Mouse (Mus musculus) regulatory T cell (primary cell): ENCODE measurements around the gene Zbtb5.
"Not testable (repeated sequence)": the region's sequence is repeated elsewhere in the genome, so short reads cannot be mapped to it uniquely, and the experiment has no call there.

Source experiments
- in situ Hi-C: fragments of 300-600 bp; cut with MboI, MseI; formaldehyde crosslinking; loops from one replicate; pipeline ENCODE4 v1.15.1; 2025; ENCODE audit warnings: high pct_unique_total_duplicates

Zbtb5 gene

GRCm38 (mm10) chr4:45012105-45012975 lies at the start of gene Zbtb5:
Zbtb5 (minus strand) TSS chr4:45012412.
- in situ Hi-C loops, result loop anchor here (5.0 kb wide), 1 partner anchor 40 kb away; no protein-coding TSS in a partner anchor

- in situ Hi-C loops, result no loop called here
Measured at GRCm38 (mm10) chr4:45055451-45055850, 43.2 kb upstream of the Zbtb5 start.

GRCm38 (mm10) chr4:45054862-45055261 lies 42.6 kb upstream of the Zbtb5 start:
- in situ Hi-C loops, result no loop called here

GRCm38 (mm10) chr4:45047956-45048355 lies 35.7 kb upstream of the Zbtb5 start:
- in situ Hi-C loops, result loop anchor here (10.0 kb wide), 1 partner anchor 953 kb away; no protein-coding TSS in a partner anchor

- in situ Hi-C loops, result loop anchor here (10.0 kb wide), 1 partner anchor 953 kb away; no protein-coding TSS in a partner anchor
Measured at GRCm38 (mm10) chr4:45047286-45047887, 35.2 kb upstream of the Zbtb5 start.

- in situ Hi-C loops, result loop anchor here (10.0 kb wide), 1 partner anchor 952 kb away; no protein-coding TSS in a partner anchor
Measured at GRCm38 (mm10) chr4:45046679-45047078, 34.5 kb upstream of the Zbtb5 start.

GRCm38 (mm10) chr4:45040795-45041194 lies 28.6 kb upstream of the Zbtb5 start:
- in situ Hi-C loops, result loop anchor here (10.0 kb wide), 1 partner anchor 946 kb away; no protein-coding TSS in a partner anchor

GRCm38 (mm10) chr4:45039546-45039945 lies 27.3 kb upstream of the Zbtb5 start:
- in situ Hi-C loops, result not testable (repeated sequence)

GRCm38 (mm10) chr4:45038879-45039278 lies 26.7 kb upstream of the Zbtb5 start:
- in situ Hi-C loops, result not testable (repeated sequence)

GRCm38 (mm10) chr4:45037455-45038410 lies 25.5 kb upstream of the Zbtb5 start:
- in situ Hi-C loops, result no loop called here

- in situ Hi-C loops, result no loop called here
Measured at GRCm38 (mm10) chr4:45036571-45036970, 24.4 kb upstream of the Zbtb5 start.

GRCm38 (mm10) chr4:45036048-45036447 lies 23.8 kb upstream of the Zbtb5 start:
- in situ Hi-C loops, result no loop called here

GRCm38 (mm10) chr4:45034693-45035628 lies 22.7 kb upstream of the Zbtb5 start:
- in situ Hi-C loops, result no loop called here

GRCm38 (mm10) chr4:45032586-45032985 lies 20.4 kb upstream of the Zbtb5 start:
- in situ Hi-C loops, result no loop called here

- in situ Hi-C loops, result no loop called here
Measured at GRCm38 (mm10) chr4:45026459-45026858, 14.2 kb upstream of the Zbtb5 start.

- in situ Hi-C loops, result loop anchor here (5.0 kb wide), 1 partner anchor 83 kb away; no protein-coding TSS in a partner anchor
Measured at GRCm38 (mm10) chr4:45019009-45019408, 6.8 kb upstream of the Zbtb5 start.

- in situ Hi-C loops, result loop anchor here (5.0 kb wide), 1 partner anchor 84 kb away; no protein-coding TSS in a partner anchor
Measured at GRCm38 (mm10) chr4:45018452-45018980, 6.3 kb upstream of the Zbtb5 start, which contains the start of gene Polr1e. Polr1e (plus strand) TSS chr4:45018583.

- in situ Hi-C loops, result loop anchor here (5.0 kb wide), 1 partner anchor 87 kb away; no protein-coding TSS in a partner anchor
Measured at GRCm38 (mm10) chr4:45015615-45016014, 3.4 kb upstream of the Zbtb5 start.

- in situ Hi-C loops, result loop anchor here (5.0 kb wide), 1 partner anchor 41 kb away; no protein-coding TSS in a partner anchor
Measured at GRCm38 (mm10) chr4:45013537-45013936, 1.3 kb upstream of the Zbtb5 start.

GRCm38 (mm10) chr4:45013031-45013431 lies 819 bp upstream of the Zbtb5 start:
- in situ Hi-C loops, result loop anchor here (5.0 kb wide), 1 partner anchor 41 kb away; no protein-coding TSS in a partner anchor
